Mouse (Mus musculus) limb, embryonic 10.5 days (tissue): ENCODE results near the gene Cecr2. TPM values are rescaled to one million over a fixed set of nuclear protein-coding genes. Genes with fewer than 3 reads are reported as not detected.

ENCODE experiments used
- DNase-seq: peaks from one replicate; pipeline ENCODE4 v3.0.0-alpha.2; 2017; ENCODE audit warnings: low spot score
- H3K27ac ChIP-seq: fragments of 300-500 bp; sonication (generic); 2 replicates; pipeline ENCODE4 v1.5.1; 2016; ENCODE audit warnings: mild to moderate bottlenecking
- H3K27me3 ChIP-seq: fragments of 300-500 bp; sonication (generic); 2 replicates; pipeline ENCODE4 v1.6.1; 2016; ENCODE audit warnings: low read depth, mild to moderate bottlenecking; ENCODE audit not compliant: poor library complexity, severe bottlenecking
- H3K36me3 ChIP-seq: fragments of 300-500 bp; sonication (generic); 2 replicates; pipeline ENCODE4 v1.6.1; 2016; ENCODE audit warnings: mild to moderate bottlenecking, moderate library complexity
- H3K4me1 ChIP-seq: fragments of 300-500 bp; sonication (generic); 2 replicates; pipeline ENCODE4 v1.6.1; 2016
- H3K4me3 ChIP-seq: fragments of 300-500 bp; sonication (generic); 2 replicates; pipeline ENCODE4 v1.5.1; 2016; ENCODE audit warnings: mild to moderate bottlenecking, moderate library complexity
- H3K9me3 ChIP-seq: fragments of 300-500 bp; sonication (generic); replicated peaks from 2 replicates; pipeline ENCODE4 v1.6.1; 2016; ENCODE audit warnings: mild to moderate bottlenecking
- WGBS: fragments of 180-500 bp; shearing (Covaris S2); methylation state at CpG from one replicate; pipeline ENCODE4 v1.1.7; 2016; 5-methylcytosine and 5-hydroxymethylcytosine counted together
- polyA plus RNA-seq: library from polyadenylated mRNA; unstranded; fragments of >200 nt; fragmentation: Nextera tagmentation; extraction: Ambion mirVana; gene quantifications from 2 replicates; pipeline ENCODE4 v1.2.1, GENCODE M21; 2016

Gene Cecr2
- polyA plus RNA-seq, 1 experiment from 2014 or later: 12.7 TPM

DNA sequence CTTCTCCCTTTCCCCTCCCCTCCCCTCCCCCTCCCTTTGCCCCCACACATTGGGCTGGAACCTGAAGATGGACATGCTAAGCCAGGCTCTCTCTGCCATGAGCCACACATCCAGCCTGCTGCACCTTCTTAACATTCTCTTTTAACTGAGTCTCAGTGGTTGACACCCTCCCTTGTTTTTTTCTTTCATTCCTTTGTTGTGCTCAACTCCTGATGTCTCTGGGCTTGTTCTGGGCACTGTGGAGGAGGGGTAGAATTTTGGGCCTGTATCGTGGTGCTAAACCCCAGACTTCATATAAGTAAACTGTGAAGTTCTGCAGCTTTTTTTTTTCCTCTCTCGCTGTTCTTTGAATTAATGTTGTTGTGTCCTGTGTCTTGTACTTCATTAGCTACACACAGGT lies 9.8 kb downstream of the Cecr2 start:
- no peaks in the 10 kb centered on the region for H3K4me1 ChIP-seq
- H3K27ac ChIP-seq: no peak overlapping the region
- no peak for DNase-seq
- 68% methylated on average over 2 of the region's 2 CpGs for WGBS
- H3K36me3 ChIP-seq: peaks cover 5% of the 10 kb centered on the region
- no peaks in the 10 kb centered on the region for H3K27me3 ChIP-seq
- no peaks in the 10 kb centered on the region for H3K9me3 ChIP-seq
- no peak overlapping the region for H3K4me3 ChIP-seq

DNA sequence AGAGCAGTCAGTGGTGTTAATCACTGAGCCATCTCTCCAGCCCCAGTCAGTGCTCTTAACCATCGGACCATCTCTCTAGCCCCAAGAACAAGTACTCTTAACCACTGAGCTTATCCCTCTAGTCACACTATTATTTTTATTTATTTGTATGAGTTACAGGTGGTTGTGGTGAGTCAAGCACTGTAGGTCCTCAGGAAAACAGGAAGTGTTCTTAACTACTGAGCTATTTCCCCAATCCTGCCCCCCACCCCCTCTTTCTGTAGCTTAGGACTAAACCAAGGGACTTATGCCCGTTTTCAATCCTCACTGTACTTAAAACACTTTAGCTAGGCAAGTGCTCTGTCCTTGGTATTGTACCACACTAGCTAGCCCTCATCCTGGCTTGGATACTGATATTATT lies 17.2 kb downstream of the Cecr2 start:
- Histone ChIP-seq H3K27me3 (no peaks in the 10 kb centered on the region), H3K4me1 (no peaks in the 10 kb centered on the region), H3K9me3 (no peaks in the 10 kb centered on the region), H3K4me3 (no peak overlapping the region), H3K36me3 (no peaks in the 10 kb centered on the region), H3K27ac (no peak overlapping the region)
- DNase-seq: no peak
- WGBS: 86% methylated on average over 2 of the region's 2 CpGs

DNA sequence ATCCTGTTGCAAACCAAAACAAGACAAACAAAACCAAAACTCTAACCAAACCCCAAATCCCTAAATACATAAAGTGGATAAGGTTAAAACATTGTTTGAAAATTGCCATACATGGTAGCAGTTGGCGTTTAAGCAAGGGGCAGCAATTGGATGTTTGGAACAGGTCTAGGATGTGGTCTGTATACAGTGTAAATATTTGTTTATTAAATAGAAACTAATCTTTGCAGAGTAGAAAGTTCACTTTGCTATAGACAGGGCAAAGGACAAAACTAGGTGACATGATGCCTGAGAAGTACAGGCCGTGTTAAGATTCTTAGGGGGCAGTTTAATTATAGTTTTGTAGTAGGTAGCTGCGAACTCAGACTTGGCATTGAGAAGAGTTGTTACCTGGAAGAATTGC lies 18.6 kb downstream of the Cecr2 start:
- no peak for DNase-seq
- H3K27ac ChIP-seq: no peak overlapping the region
- H3K36me3 ChIP-seq: no peaks in the 10 kb centered on the region
- H3K9me3 ChIP-seq: no peaks in the 10 kb centered on the region
- H3K27me3 ChIP-seq: no peaks in the 10 kb centered on the region
- 95% methylated on average over 3 of the region's 3 CpGs for WGBS
- no peak overlapping the region for H3K4me3 ChIP-seq
- H3K4me1 ChIP-seq: no peaks in the 10 kb centered on the region

GRCm38 (mm10) chr6:120686872-120687650 lies 20.9 kb downstream of the Cecr2 start:
- 95% methylated on average over 5 of the region's 5 CpGs for WGBS
- no peak for DNase-seq
- H3K9me3 ChIP-seq: no peaks in the 10 kb centered on the region

DNA sequence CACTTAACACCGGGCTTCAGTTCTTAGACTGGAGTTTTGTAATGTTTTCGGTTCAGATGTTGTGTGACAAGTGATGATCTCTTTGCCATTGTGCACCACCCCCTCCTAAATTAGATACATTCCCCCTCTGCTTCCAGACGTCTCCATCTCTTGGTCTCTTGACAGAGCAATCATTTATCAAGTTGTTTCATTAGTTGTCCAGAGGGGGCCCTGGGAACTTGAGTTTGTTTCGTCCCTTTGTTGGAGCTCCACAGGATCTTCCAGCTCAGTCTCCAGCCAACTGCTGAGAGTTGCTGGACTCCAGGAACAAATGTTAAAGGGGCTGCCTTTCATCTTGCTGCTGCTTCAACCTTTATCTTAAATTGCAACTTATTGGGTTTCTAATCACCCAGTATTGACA lies 34.1 kb downstream of the Cecr2 start:
- H3K36me3 ChIP-seq: no peaks in the 10 kb centered on the region
- H3K9me3 ChIP-seq: no peaks in the 10 kb centered on the region
- DNase-seq: no peak
- WGBS: 33% methylated on average over 4 of the region's 4 CpGs
- no peak overlapping the region for H3K27ac ChIP-seq
- H3K4me1 ChIP-seq: peaks cover 4% of the 10 kb centered on the region
- no peaks in the 10 kb centered on the region for H3K27me3 ChIP-seq
- no peak overlapping the region for H3K4me3 ChIP-seq

More at GRCm38 (mm10) chr6:120686872-120687650, 20.9 kb downstream of the Cecr2 start:
- Histone ChIP-seq H3K36me3 (no peaks in the 10 kb centered on the region), H3K4me3 (no peak overlapping the region), H3K4me1 (no peaks in the 10 kb centered on the region), H3K27me3 (no peaks in the 10 kb centered on the region), H3K27ac (no peak overlapping the region)

DNA sequence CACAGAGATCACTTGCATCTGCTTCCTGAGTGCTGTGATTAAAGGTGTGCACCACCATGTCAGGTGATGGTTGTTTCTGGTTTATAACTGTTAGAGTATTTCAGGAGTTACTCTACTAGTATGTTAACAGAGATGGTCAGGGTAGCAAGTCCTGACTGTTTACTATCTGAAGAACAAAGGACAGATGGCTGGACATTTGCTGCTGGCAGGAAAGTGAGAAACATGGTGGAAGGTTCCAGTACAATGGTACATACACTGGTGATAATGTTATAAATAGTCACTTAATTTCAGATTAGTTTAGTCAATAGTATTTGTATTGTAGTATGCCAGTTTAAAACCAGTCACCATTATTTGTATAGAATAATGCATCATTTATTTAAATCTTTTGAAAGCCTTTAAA lies 38.2 kb downstream of the Cecr2 start:
- Histone ChIP-seq H3K4me1 (peaks cover 4% of the 10 kb centered on the region), H3K27me3 (no peaks in the 10 kb centered on the region), H3K9me3 (no peaks in the 10 kb centered on the region), H3K36me3 (no peaks in the 10 kb centered on the region), H3K4me3 (no peak overlapping the region), H3K27ac (no peak overlapping the region)
- no peak for DNase-seq

- no peaks in the 10 kb centered on the region for H3K36me3 ChIP-seq
- H3K27me3 ChIP-seq: no peaks in the 10 kb centered on the region
- DNase-seq: no peak
- no peaks in the 10 kb centered on the region for H3K4me1 ChIP-seq
- H3K27ac ChIP-seq: no peak overlapping the region
- H3K9me3 ChIP-seq: no peaks in the 10 kb centered on the region
- H3K4me3 ChIP-seq: no peak overlapping the region
- WGBS: 52% methylated on average over 1 of the region's 1 CpGs
Measured at GRCm38 (mm10) chr6:120708759-120709158, 42.6 kb downstream of the Cecr2 start.

DNA sequence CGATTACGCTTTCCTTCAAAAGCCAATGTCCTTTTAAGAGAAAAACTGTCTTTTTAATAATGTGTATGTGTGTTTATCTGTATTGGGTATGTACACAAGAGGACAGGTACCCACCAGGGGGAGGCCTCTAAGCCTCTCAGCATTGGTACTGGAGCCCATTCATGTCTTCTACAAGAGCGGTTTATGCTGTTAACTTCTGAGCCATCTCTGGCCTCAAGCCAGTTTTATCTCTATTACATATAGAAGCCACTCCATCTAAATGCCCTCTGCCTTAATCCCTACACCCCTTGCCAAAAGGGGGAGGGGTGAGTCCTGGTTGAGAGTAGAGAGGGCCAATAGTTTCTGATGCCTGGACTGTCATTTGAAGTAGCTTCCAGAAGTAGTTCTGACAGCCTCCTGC lies 48.6 kb downstream of the Cecr2 start:
- no peaks in the 10 kb centered on the region for H3K27me3 ChIP-seq
- 88% methylated on average over 3 of the region's 3 CpGs for WGBS
- no peak for DNase-seq
- H3K4me1 ChIP-seq: peaks cover 23% of the 10 kb centered on the region
- H3K27ac ChIP-seq: no peak overlapping the region
- no peaks in the 10 kb centered on the region for H3K36me3 ChIP-seq
- H3K4me3 ChIP-seq: no peak overlapping the region
- H3K9me3 ChIP-seq: no peaks in the 10 kb centered on the region

GRCm38 (mm10) chr6:120715227-120715626 lies 49.1 kb downstream of the Cecr2 start:
- 79% methylated on average over 5 of the region's 5 CpGs for WGBS
- Histone ChIP-seq H3K27ac (no peak overlapping the region), H3K4me1 (peaks cover 23% of the 10 kb centered on the region), H3K36me3 (no peaks in the 10 kb centered on the region), H3K9me3 (no peaks in the 10 kb centered on the region), H3K4me3 (no peak overlapping the region), H3K27me3 (no peaks in the 10 kb centered on the region)
- DNase-seq: no peak

- Histone ChIP-seq H3K36me3 (no peaks in the 10 kb centered on the region), H3K4me1 (peaks cover 23% of the 10 kb centered on the region), H3K27me3 (no peaks in the 10 kb centered on the region), H3K4me3 (no peak overlapping the region), H3K9me3 (no peaks in the 10 kb centered on the region), H3K27ac (no peak overlapping the region)
- no peak for DNase-seq
Measured at GRCm38 (mm10) chr6:120715851-120716250, 49.7 kb downstream of the Cecr2 start.

DNA sequence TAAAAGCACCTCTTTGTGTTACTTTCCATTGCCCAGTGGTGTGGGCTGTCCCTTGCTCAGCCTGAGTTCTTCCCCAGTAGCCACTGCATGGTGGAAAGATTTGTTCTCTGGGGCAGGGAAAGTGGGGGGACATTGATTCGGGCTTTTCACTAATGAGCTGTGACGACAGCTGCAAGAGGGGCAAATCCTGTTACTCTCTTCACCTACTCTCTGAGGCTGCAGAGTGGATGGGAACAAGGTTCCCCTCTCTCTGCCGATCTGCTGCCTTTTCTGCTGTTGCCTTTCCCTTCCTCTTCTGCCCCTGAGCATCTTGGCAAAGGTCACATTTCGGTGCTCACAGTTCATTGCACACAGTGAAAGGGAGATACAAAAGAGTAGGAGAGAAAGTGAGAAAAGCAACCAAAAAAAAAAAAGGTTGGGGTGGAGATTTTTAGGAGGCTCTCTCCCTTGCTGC lies 50.4 kb downstream of the Cecr2 start:
- WGBS: 20% methylated on average over 4 of the region's 4 CpGs

GRCm38 (mm10) chr6:120725986-120726385 lies 59.8 kb downstream of the Cecr2 start:
- Histone ChIP-seq H3K27me3 (no peaks in the 10 kb centered on the region), H3K4me3 (no peak overlapping the region), H3K27ac (no peak overlapping the region), H3K9me3 (no peaks in the 10 kb centered on the region), H3K36me3 (peaks cover 10% of the 10 kb centered on the region), H3K4me1 (no peaks in the 10 kb centered on the region)
- DNase-seq: no peak
- WGBS: 88% methylated on average over 2 of the region's 2 CpGs

More for the DNA sequence above, 50.4 kb downstream of the Cecr2 start:
- DNase-seq: no peak
- Histone ChIP-seq H3K27ac (no peak overlapping the region), H3K36me3 (no peaks in the 10 kb centered on the region), H3K4me3 (no peak overlapping the region), H3K9me3 (no peaks in the 10 kb centered on the region), H3K27me3 (no peaks in the 10 kb centered on the region), H3K4me1 (peaks cover 23% of the 10 kb centered on the region)

GRCm38 (mm10) chr6:120736011-120736410 lies 69.8 kb downstream of the Cecr2 start:
- Histone ChIP-seq H3K4me3 (no peak overlapping the region), H3K36me3 (peaks cover 74% of the 10 kb centered on the region), H3K27me3 (no peaks in the 10 kb centered on the region), H3K4me1 (no peaks in the 10 kb centered on the region), H3K27ac (no peak overlapping the region), H3K9me3 (no peaks in the 10 kb centered on the region)
- WGBS: 85% methylated on average over 3 of the region's 3 CpGs
- no peak for DNase-seq

DNA sequence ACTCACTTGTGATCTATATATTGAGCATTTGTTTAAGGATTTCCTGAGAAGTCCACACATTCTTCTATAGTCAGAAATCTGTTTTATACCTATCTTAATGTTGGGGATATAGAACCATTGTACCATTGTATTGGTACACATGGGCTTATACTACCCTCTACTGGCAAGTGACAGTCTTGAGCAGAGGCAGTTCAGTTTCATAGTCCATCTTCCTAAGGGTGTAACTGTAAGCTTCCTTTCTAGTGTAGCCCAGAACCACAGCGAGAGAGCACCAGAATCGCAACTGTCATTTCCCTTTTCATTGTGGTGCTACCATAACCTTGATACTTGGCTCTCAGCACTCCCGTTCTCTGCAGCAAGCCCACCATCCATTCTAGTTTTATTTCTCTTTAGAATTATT lies 70.4 kb downstream of the Cecr2 start:
- peaks cover 76% of the 10 kb centered on the region for H3K36me3 ChIP-seq

More for the DNA sequence above, 70.4 kb downstream of the Cecr2 start:
- no peaks in the 10 kb centered on the region for H3K9me3 ChIP-seq
- H3K4me1 ChIP-seq: no peaks in the 10 kb centered on the region
- no peak for DNase-seq
- no peak overlapping the region for H3K4me3 ChIP-seq
- 85% methylated on average over 3 of the region's 3 CpGs for WGBS
- H3K27me3 ChIP-seq: no peaks in the 10 kb centered on the region
- H3K27ac ChIP-seq: no peak overlapping the region
